Mouse (Mus musculus): ENCODE results near the gene Tmem223. TPM values are rescaled to one million over a fixed set of nuclear protein-coding genes. Genes with fewer than 3 reads are reported as not detected.

Gene Tmem223
- polyA plus RNA-seq (2012; rRNA removed) = 15.8 and 17.0 TPM in 2 replicates

- Histone ChIP-seq H3K36me3 (ENCODE audit: control insufficient read depth, insufficient read depth, low read length) (peaks cover 2% of the 10 kb centered on the region), H3K4me3 (ENCODE audit: control insufficient read depth, low read depth, low read length) (peak within 1 kb of the TSS; percentile 85), H3K27me3 (ENCODE audit: control insufficient read depth, insufficient read depth, low read length) (no peaks in the 10 kb centered on the region), H3K27ac (ENCODE audit: control insufficient read depth, insufficient read depth, low read depth, low read length) (peak within 1 kb of the TSS; percentile 56), H3K4me1 (ENCODE audit: control insufficient read depth, insufficient read depth, low read length) (peaks cover 6% of the 10 kb centered on the region)
- TF ChIP-seq POLR2A (IDR thresholded peaks at IDR 0.05; ENCODE audit: control insufficient read depth, low read depth, low read length) (peak; percentile 76), CTCF (IDR thresholded peaks at IDR 0.05; ENCODE audit: control insufficient read depth, insufficient read depth, insufficient replicate concordance, low read depth, low read length) (no peak)
Observed at GRCm38 (mm10) chr19:8770567-8771270, at the start of gene Tmem223. Tmem223 (plus strand) TSS chr19:8770996.

GRCm38 (mm10) chr19:8721378-8721777, 49.4 kb upstream of the Tmem223 start:
- H3K4me3 ChIP-seq (ENCODE audit: control insufficient read depth, low read depth, low read length) = no peak overlapping the region

GRCm38 (mm10) chr19:8722021-8722420, 48.8 kb upstream of the Tmem223 start:
- Histone ChIP-seq H3K27ac (ENCODE audit: control insufficient read depth, insufficient read depth, low read depth, low read length) (no peak overlapping the region), H3K27me3 (ENCODE audit: control insufficient read depth, insufficient read depth, low read length) (no peaks in the 10 kb centered on the region), H3K36me3 (ENCODE audit: control insufficient read depth, insufficient read depth, low read length) (peaks cover 1% of the 10 kb centered on the region), H3K4me3 (ENCODE audit: control insufficient read depth, low read depth, low read length) (no peak overlapping the region), H3K4me1 (ENCODE audit: control insufficient read depth, insufficient read depth, low read length) (no peaks in the 10 kb centered on the region; the same call in 1 of the 2 replicates)
- TF ChIP-seq CTCF (IDR thresholded peaks at IDR 0.05; ENCODE audit: control insufficient read depth, insufficient read depth, insufficient replicate concordance, low read depth, low read length) = no peak
- TF ChIP-seq POLR2A (IDR thresholded peaks at IDR 0.05; ENCODE audit: control insufficient read depth, low read depth, low read length) = no peak

More at GRCm38 (mm10) chr19:8721378-8721777, 49.4 kb upstream of the Tmem223 start:
- no peak for TF ChIP-seq POLR2A (IDR thresholded peaks at IDR 0.05; ENCODE audit: control insufficient read depth, low read depth, low read length)
- no peak for TF ChIP-seq CTCF (IDR thresholded peaks at IDR 0.05; ENCODE audit: control insufficient read depth, insufficient read depth, insufficient replicate concordance, low read depth, low read length)
- H3K36me3 ChIP-seq (ENCODE audit: control insufficient read depth, insufficient read depth, low read length) = peaks cover 1% of the 10 kb centered on the region
- H3K27me3 ChIP-seq (ENCODE audit: control insufficient read depth, insufficient read depth, low read length) = no peaks in the 10 kb centered on the region
- H3K4me1 ChIP-seq (ENCODE audit: control insufficient read depth, insufficient read depth, low read length) = no peaks in the 10 kb centered on the region; the same call in 1 of the 2 replicates
- H3K27ac ChIP-seq (ENCODE audit: control insufficient read depth, insufficient read depth, low read depth, low read length) = no peak overlapping the region

GRCm38 (mm10) chr19:8722559-8722906, 48.3 kb upstream of the Tmem223 start:
- peak overlapping the region; percentile 97 for H3K27ac ChIP-seq (ENCODE audit: control insufficient read depth, insufficient read depth, low read depth, low read length)
- H3K4me1 ChIP-seq (ENCODE audit: control insufficient read depth, insufficient read depth, low read length) = no peaks in the 10 kb centered on the region; the same call in 1 of the 2 replicates
- H3K4me3 ChIP-seq (ENCODE audit: control insufficient read depth, low read depth, low read length) = peak overlapping the region; percentile 98
- H3K36me3 ChIP-seq (ENCODE audit: control insufficient read depth, insufficient read depth, low read length) = peaks cover 1% of the 10 kb centered on the region
- TF ChIP-seq CTCF (IDR thresholded peaks at IDR 0.05; ENCODE audit: control insufficient read depth, insufficient read depth, insufficient replicate concordance, low read depth, low read length) = no peak
- no peak for TF ChIP-seq POLR2A (IDR thresholded peaks at IDR 0.05; ENCODE audit: control insufficient read depth, low read depth, low read length)
- H3K27me3 ChIP-seq (ENCODE audit: control insufficient read depth, insufficient read depth, low read length) = no peaks in the 10 kb centered on the region

GRCm38 (mm10) chr19:8722907-8723573, 47.8 kb upstream of the Tmem223 start, which contains the start of gene Slc3a2:
Slc3a2 (minus strand) TSS chr19:8723369.
- Histone ChIP-seq H3K4me1 (ENCODE audit: control insufficient read depth, insufficient read depth, low read length) (no peaks in the 10 kb centered on the region; the same call in 1 of the 2 replicates), H3K4me3 (ENCODE audit: control insufficient read depth, low read depth, low read length) (peak within 1 kb of the TSS; percentile 98), H3K27ac (ENCODE audit: control insufficient read depth, insufficient read depth, low read depth, low read length) (peak within 1 kb of the TSS; percentile 97), H3K27me3 (ENCODE audit: control insufficient read depth, insufficient read depth, low read length) (no peaks in the 10 kb centered on the region), H3K36me3 (ENCODE audit: control insufficient read depth, insufficient read depth, low read length) (peaks cover 1% of the 10 kb centered on the region)
- TF ChIP-seq POLR2A (IDR thresholded peaks at IDR 0.05; ENCODE audit: control insufficient read depth, low read depth, low read length) = peak; percentile 96
- TF ChIP-seq CTCF (IDR thresholded peaks at IDR 0.05; ENCODE audit: control insufficient read depth, insufficient read depth, insufficient replicate concordance, low read depth, low read length) = no peak

GRCm38 (mm10) chr19:8723574-8724346, 47.0 kb upstream of the Tmem223 start:
- H3K27me3 ChIP-seq (ENCODE audit: control insufficient read depth, insufficient read depth, low read length) = no peaks in the 10 kb centered on the region

More at GRCm38 (mm10) chr19:8723574-8724346, 47.0 kb upstream of the Tmem223 start:
- no peaks in the 10 kb centered on the region; the same call in 1 of the 2 replicates for H3K4me1 ChIP-seq (ENCODE audit: control insufficient read depth, insufficient read depth, low read length)
- peaks cover 1% of the 10 kb centered on the region for H3K36me3 ChIP-seq (ENCODE audit: control insufficient read depth, insufficient read depth, low read length)
- TF ChIP-seq POLR2A (IDR thresholded peaks at IDR 0.05; ENCODE audit: control insufficient read depth, low read depth, low read length) (no peak), CTCF (IDR thresholded peaks at IDR 0.05; ENCODE audit: control insufficient read depth, insufficient read depth, insufficient replicate concordance, low read depth, low read length) (no peak)
- H3K4me3 ChIP-seq (ENCODE audit: control insufficient read depth, low read depth, low read length) = peak overlapping the region; percentile 98
- H3K27ac ChIP-seq (ENCODE audit: control insufficient read depth, insufficient read depth, low read depth, low read length) = peak overlapping the region; percentile 12

Measured in testis, adult 2 months (tissue).